Mouse (Mus musculus): ENCODE measurements at regions not wholly inside any gene's neighbourhood (a gene's known extent, or its start where the extent isn't known, plus 50 kb on each side); places are given as distances from the start of the nearest gene placed in this dataset.
A peak's percentile ranks its signal among the peaks of the same experiment; 100 is the strongest.

- Histone ChIP-seq H3K27ac (no peak overlapping the region), H3K4me3 (replicated peaks) (no peak overlapping the region), H3K27me3 (no peaks in the 10 kb centered on the region), H3K4me1 (replicated peaks) (no peaks in the 10 kb centered on the region), H3K36me3 (no peaks in the 10 kb centered on the region), H3K9me3 (no peaks in the 10 kb centered on the region), H3K9ac (replicated peaks) (no peak overlapping the region), H3K4me2 (replicated peaks) (no peak overlapping the region)
- ATAC-seq: no peak
- WGBS: 72% methylated on average over 3 of the region's 3 CpGs
Measured at GRCm38 (mm10) chr1:128746461-128747009, 154.4 kb upstream of the Cxcr4 start.

GRCm38 (mm10) chr1:128740616-128741015 is 148.5 kb upstream of the Cxcr4 start:
- 82% methylated on average over 2 of the region's 2 CpGs for WGBS
- no peak overlapping the region for H3K9ac ChIP-seq (replicated peaks)
- no peaks in the 10 kb centered on the region for H3K4me1 ChIP-seq (replicated peaks)
- no peak overlapping the region for H3K4me2 ChIP-seq (replicated peaks)
- no peak overlapping the region for H3K4me3 ChIP-seq (replicated peaks)
- 0 out of 2 replicates have a peak, but pooled peaks cover 6% of the 10 kb centered on the region for H3K9me3 ChIP-seq
- H3K36me3 ChIP-seq: no peaks in the 10 kb centered on the region
- no peak overlapping the region for H3K27ac ChIP-seq
- H3K27me3 ChIP-seq: no peaks in the 10 kb centered on the region
- no peak for ATAC-seq

- no peaks in the 10 kb centered on the region for H3K4me1 ChIP-seq (replicated peaks)
- no peaks in the 10 kb centered on the region for H3K27me3 ChIP-seq
- H3K27ac ChIP-seq: no peak overlapping the region
- H3K4me2 ChIP-seq (replicated peaks): no peak overlapping the region
- no peak for ATAC-seq
- H3K9ac ChIP-seq (replicated peaks): no peak overlapping the region
- 0 out of 2 replicates have a peak, but pooled peaks cover 6% of the 10 kb centered on the region for H3K9me3 ChIP-seq
- H3K4me3 ChIP-seq (replicated peaks): no peak overlapping the region
- WGBS: 92% methylated on average over 4 of the region's 4 CpGs
- no peaks in the 10 kb centered on the region for H3K36me3 ChIP-seq
Measured at GRCm38 (mm10) chr1:128738152-128738551, 146.1 kb upstream of the Cxcr4 start.

GRCm38 (mm10) chr1:128734857-128735256 is 142.8 kb upstream of the Cxcr4 start:
- no peak overlapping the region for H3K9ac ChIP-seq (replicated peaks)
- H3K27ac ChIP-seq: no peak overlapping the region
- H3K4me3 ChIP-seq (replicated peaks): no peak overlapping the region
- WGBS: 72% methylated on average over 2 of the region's 2 CpGs
- no peaks in the 10 kb centered on the region for H3K4me1 ChIP-seq (replicated peaks)
- no peaks in the 10 kb centered on the region for H3K36me3 ChIP-seq
- H3K4me2 ChIP-seq (replicated peaks): no peak overlapping the region
- H3K27me3 ChIP-seq: no peaks in the 10 kb centered on the region
- ATAC-seq: no peak
- H3K9me3 ChIP-seq: 0 out of 2 replicates have a peak, but pooled peaks cover 3% of the 10 kb centered on the region

- Histone ChIP-seq H3K4me1 (replicated peaks) (no peaks in the 10 kb centered on the region), H3K9me3 (no peaks in the 10 kb centered on the region), H3K36me3 (no peaks in the 10 kb centered on the region), H3K9ac (replicated peaks) (no peak overlapping the region), H3K4me3 (replicated peaks) (no peak overlapping the region), H3K27ac (no peak overlapping the region), H3K4me2 (replicated peaks) (no peak overlapping the region), H3K27me3 (no peaks in the 10 kb centered on the region)
- 83% methylated on average over 3 of the region's 3 CpGs for WGBS
- ATAC-seq: peak; percentile 50; the same call in 1 of the 2 replicates
Measured at GRCm38 (mm10) chr1:128731445-128731844, 139.4 kb upstream of the Cxcr4 start.

GRCm38 (mm10) chr1:128724433-128725091 is 132.5 kb upstream of the Cxcr4 start:
- Histone ChIP-seq H3K27me3 (no peaks in the 10 kb centered on the region), H3K36me3 (no peaks in the 10 kb centered on the region), H3K4me3 (replicated peaks) (no peak overlapping the region), H3K4me1 (replicated peaks) (no peaks in the 10 kb centered on the region), H3K27ac (no peak overlapping the region), H3K9me3 (no peaks in the 10 kb centered on the region), H3K4me2 (replicated peaks) (no peak overlapping the region), H3K9ac (replicated peaks) (no peak overlapping the region)
- ATAC-seq: no peak
- 90% methylated on average over 6 of the region's 6 CpGs for WGBS

- Histone ChIP-seq H3K9me3 (no peaks in the 10 kb centered on the region), H3K4me3 (replicated peaks) (no peak overlapping the region), H3K9ac (replicated peaks) (no peak overlapping the region), H3K4me2 (replicated peaks) (no peak overlapping the region), H3K27me3 (no peaks in the 10 kb centered on the region), H3K27ac (no peak overlapping the region), H3K4me1 (replicated peaks) (no peaks in the 10 kb centered on the region), H3K36me3 (no peaks in the 10 kb centered on the region)
- ATAC-seq: no peak
- WGBS: 45% methylated on average over 3 of the region's 3 CpGs
Measured at GRCm38 (mm10) chr1:128723843-128724242, 131.8 kb upstream of the Cxcr4 start.

- Histone ChIP-seq H3K9me3 (no peaks in the 10 kb centered on the region), H3K36me3 (no peaks in the 10 kb centered on the region), H3K27ac (no peak overlapping the region), H3K4me2 (replicated peaks) (no peak overlapping the region), H3K27me3 (no peaks in the 10 kb centered on the region), H3K4me1 (replicated peaks) (no peaks in the 10 kb centered on the region), H3K9ac (replicated peaks) (no peak overlapping the region), H3K4me3 (replicated peaks) (no peak overlapping the region)
- ATAC-seq: no peak
- 82% methylated on average over 2 of the region's 2 CpGs for WGBS
Measured at GRCm38 (mm10) chr1:128722061-128722471, 130.0 kb upstream of the Cxcr4 start.

- Histone ChIP-seq H3K9ac (replicated peaks) (no peak overlapping the region), H3K27me3 (no peaks in the 10 kb centered on the region), H3K4me2 (replicated peaks) (no peak overlapping the region), H3K36me3 (no peaks in the 10 kb centered on the region), H3K27ac (no peak overlapping the region), H3K9me3 (no peaks in the 10 kb centered on the region), H3K4me3 (replicated peaks) (no peak overlapping the region), H3K4me1 (replicated peaks) (peaks cover 14% of the 10 kb centered on the region)
- 62% methylated on average over 6 of the region's 6 CpGs for WGBS
- no peak for ATAC-seq
Measured at GRCm38 (mm10) chr1:128714843-128715242, 122.8 kb upstream of the Cxcr4 start.

GRCm38 (mm10) chr1:128712876-128713275 is 120.8 kb upstream of the Cxcr4 start:
- no peaks in the 10 kb centered on the region for H3K9me3 ChIP-seq
- no peak overlapping the region for H3K27ac ChIP-seq
- WGBS: 77% methylated on average over 7 of the region's 7 CpGs
- H3K4me2 ChIP-seq (replicated peaks): no peak overlapping the region
- no peak for ATAC-seq
- no peaks in the 10 kb centered on the region for H3K36me3 ChIP-seq
- H3K4me1 ChIP-seq (replicated peaks): peaks cover 14% of the 10 kb centered on the region
- no peaks in the 10 kb centered on the region for H3K27me3 ChIP-seq
- no peak overlapping the region for H3K4me3 ChIP-seq (replicated peaks)
- H3K9ac ChIP-seq (replicated peaks): no peak overlapping the region

- ATAC-seq: peak; percentile 43; the same call in 1 of the 2 replicates
- WGBS: 84% methylated on average over 5 of the region's 5 CpGs
- no peaks in the 10 kb centered on the region for H3K36me3 ChIP-seq
Measured at GRCm38 (mm10) chr1:128711121-128711520, 119.0 kb upstream of the Cxcr4 start.

GRCm38 (mm10) chr1:128707747-128708146 is 115.7 kb upstream of the Cxcr4 start:
- Histone ChIP-seq H3K9me3 (no peaks in the 10 kb centered on the region), H3K4me2 (replicated peaks) (no peak overlapping the region)
- no peak for ATAC-seq

More at GRCm38 (mm10) chr1:128711121-128711520, 119.0 kb upstream of the Cxcr4 start:
- Histone ChIP-seq H3K27ac (no peak overlapping the region), H3K27me3 (no peaks in the 10 kb centered on the region), H3K4me3 (replicated peaks) (no peak overlapping the region), H3K9me3 (no peaks in the 10 kb centered on the region), H3K9ac (replicated peaks) (no peak overlapping the region), H3K4me1 (replicated peaks) (peaks cover 14% of the 10 kb centered on the region), H3K4me2 (replicated peaks) (no peak overlapping the region)

More at GRCm38 (mm10) chr1:128707747-128708146, 115.7 kb upstream of the Cxcr4 start:
- no peak overlapping the region for H3K4me3 ChIP-seq (replicated peaks)
- 0 out of 2 replicates have a peak, but pooled peaks cover 3% of the 10 kb centered on the region for H3K4me1 ChIP-seq (replicated peaks)
- H3K9ac ChIP-seq (replicated peaks): no peak overlapping the region
- WGBS: 97% methylated on average over 6 of the region's 6 CpGs
- no peak overlapping the region for H3K27ac ChIP-seq
- H3K36me3 ChIP-seq: no peaks in the 10 kb centered on the region
- H3K27me3 ChIP-seq: no peaks in the 10 kb centered on the region
